Mouse (Mus musculus) CD8-positive naive resting alpha-beta T cell, adult 2 months (primary cell): Measurements from ENCODE around the gene Psen1.
A peak's percentile ranks its signal among the peaks of the same experiment; 100 is the strongest.

Experiments
- DNase-seq, 2 experiments: peaks; one replicate each; pipeline ENCODE4 v3.0.0; 2022; ENCODE audit warnings: low read depth in 2 of 2, low spot score in 2 of 2

Gene Psen1

GRCm38 (mm10) chr12:83723037-83723436 lies 35.1 kb downstream of the Psen1 start:
- DNase-seq: no peak

DNA sequence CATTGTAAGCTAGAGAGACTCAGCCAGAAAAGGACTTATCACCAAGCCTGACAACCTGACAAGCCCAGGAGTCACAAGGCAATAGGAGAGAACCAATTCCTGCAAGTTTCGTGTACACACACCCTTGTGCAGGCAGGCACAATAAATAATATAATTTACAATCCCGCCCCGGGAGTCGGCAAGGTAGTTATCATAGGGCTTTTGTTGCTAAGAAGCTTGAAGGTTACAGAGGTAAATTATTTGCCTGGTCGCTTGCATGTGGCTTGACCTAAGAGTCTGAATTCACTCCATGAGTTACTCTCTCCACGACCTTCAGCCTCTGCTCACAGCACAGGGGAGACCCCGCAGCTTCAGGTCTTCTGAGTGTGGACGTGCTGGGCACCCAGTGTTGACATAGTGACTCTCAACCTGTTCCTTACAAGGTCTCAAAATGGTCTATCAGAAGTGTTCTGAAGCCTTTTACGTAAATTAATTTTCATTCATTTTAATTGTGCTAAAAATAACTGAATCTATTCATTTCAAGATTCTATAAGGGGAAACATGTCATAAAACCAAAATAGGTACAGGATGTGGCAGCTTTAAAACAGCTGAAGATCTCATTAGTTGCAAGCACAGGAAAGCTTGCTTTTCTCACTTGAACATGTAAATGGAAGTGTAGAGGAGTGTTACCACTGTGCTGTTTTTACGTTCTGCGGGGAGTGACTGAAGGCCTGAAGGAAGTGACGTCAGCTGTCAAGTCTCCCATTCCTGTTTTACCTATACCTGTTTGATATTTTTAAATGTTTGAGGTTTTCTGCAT lies 38.8 kb downstream of the Psen1 start:
- no peak for DNase-seq

GRCm38 (mm10) chr12:83732225-83732624 lies 44.3 kb downstream of the Psen1 start:
- DNase-seq: no peak

DNA sequence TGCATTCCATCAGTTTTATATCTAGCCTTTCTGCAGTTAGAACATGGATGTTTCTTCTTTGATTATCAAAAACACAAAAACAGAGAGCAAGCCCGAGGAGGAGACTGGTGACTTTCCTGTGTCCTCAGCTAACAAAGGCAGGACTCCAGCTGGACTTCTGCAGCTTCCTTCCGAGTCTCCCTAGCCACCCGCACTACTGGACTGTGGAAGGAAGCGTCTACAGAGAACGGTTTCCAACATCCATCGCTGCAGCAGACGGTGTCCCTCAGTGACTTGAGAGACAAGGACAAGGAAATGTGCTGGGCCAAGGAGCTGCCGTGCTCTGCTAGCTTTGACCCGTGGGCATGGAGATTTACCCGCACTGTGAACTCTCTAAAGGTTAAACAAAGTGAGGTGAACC lies 46.1 kb downstream of the Psen1 start:
- DNase-seq: no peak

GRCm38 (mm10) chr12:83736236-83736635 lies 48.3 kb downstream of the Psen1 start:
- DNase-seq: no peak

GRCm38 (mm10) chr12:83738651-83739050 lies 50.7 kb downstream of the Psen1 start:
- no peak for DNase-seq

DNA sequence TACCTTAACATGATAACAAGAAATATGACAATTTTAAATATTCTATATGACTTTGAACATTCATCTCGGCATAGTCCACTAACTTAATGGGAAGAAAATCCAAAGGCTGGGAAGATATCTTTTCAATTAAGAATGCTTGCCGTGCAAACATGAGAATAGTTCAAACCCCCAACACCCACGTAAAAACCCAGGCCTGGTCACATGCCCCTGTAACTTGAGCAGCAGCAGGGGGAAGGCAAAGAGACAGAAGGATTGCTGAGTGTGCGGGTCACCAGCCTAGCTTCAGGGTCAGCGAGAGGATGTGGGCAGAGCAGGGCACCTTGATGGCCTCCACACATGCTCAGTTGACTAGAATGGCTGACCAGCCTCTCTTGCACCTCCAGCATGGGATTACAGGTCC lies 53.8 kb downstream of the Psen1 start:
- no peak for DNase-seq

DNA sequence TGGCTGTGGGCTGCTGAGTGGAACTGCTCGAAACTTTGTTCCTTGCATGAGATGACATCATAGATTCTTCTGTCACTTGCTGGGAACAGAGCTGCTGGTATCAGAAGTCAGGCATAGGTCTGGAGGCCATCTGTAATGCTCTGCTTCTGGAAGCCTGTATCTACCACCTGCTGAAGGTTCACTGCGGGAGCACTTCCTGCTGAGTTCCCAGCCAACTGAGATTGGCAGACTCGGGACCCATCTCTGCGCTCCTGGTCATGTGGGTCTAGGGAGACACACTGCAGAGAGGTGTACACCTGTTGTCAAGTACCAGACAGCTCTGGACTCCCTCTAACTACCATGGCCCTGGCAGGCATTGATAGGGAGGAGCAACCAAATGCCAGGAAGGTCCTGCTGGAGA lies 54.9 kb downstream of the Psen1 start:
- DNase-seq: no peak

DNA sequence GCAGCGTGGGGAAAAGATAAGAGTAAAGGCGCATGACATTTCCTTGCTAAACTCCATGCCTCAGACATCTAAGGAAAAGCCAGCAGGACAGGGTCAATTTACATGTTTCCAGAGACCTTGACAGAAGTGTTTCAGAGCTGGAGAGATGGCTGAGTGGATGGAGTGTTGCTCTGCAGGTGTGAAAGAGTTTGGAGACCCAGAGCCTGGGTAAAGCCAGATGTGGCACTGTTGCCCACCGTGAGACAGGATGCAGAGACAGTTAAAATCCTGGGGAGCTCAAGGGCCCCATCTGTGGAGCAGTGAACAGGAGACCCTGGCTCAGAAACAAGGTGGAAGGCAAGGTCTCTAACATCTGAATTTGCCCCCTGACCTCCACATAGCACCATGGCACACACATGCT lies 55.8 kb downstream of the Psen1 start:
- no peak for DNase-seq

DNA sequence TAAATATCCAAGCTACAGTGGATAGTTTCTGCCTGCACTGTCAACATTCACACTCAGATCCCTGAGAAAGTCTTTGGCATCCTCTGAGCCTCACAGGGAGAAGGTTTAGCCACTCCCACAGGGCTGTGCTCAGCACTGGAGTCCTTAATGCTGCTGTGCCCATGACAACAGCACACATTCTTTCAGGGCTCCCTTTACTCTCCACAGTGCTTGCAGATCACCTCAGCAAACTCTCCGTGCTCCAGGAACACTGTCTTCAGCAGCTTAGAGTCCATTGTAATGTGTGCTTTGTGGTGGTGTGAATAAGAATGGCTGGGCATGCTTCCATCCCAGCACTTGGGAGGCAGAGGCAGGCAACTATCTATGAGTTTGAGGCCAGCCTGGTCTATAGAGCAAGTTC lies 61.2 kb downstream of the Psen1 start:
- no peak for DNase-seq

GRCm38 (mm10) chr12:83752495-83752894 lies 64.5 kb downstream of the Psen1 start:
- no peak for DNase-seq

GRCm38 (mm10) chr12:83758735-83759134 lies 70.8 kb downstream of the Psen1 start:
- no peak for DNase-seq

DNA sequence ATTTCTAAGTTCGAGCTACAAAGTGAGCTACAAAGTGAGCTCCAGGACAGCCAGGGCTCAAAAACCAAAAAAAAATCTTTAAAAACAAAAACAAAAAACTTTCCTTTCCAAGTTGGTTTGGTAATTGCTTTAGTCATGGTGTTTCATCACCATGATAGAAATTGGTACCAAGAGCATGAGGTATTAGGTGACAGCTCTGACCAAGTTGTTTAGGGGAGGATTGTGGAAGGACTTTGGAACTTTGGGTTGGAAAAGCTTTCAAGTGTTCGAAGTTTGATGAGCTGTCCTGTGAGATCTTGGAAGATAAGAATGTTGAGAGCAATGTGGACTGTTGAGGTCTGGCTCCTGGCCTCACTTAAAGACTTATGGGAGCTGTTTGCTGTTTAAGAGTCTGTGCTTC lies 72.2 kb downstream of the Psen1 start:
- no peak for DNase-seq

- DNase-seq: peak in 1 of 2 experiments; percentile 15
Measured at GRCm38 (mm10) chr12:83762706-83763105, 74.8 kb downstream of the Psen1 start.

DNA sequence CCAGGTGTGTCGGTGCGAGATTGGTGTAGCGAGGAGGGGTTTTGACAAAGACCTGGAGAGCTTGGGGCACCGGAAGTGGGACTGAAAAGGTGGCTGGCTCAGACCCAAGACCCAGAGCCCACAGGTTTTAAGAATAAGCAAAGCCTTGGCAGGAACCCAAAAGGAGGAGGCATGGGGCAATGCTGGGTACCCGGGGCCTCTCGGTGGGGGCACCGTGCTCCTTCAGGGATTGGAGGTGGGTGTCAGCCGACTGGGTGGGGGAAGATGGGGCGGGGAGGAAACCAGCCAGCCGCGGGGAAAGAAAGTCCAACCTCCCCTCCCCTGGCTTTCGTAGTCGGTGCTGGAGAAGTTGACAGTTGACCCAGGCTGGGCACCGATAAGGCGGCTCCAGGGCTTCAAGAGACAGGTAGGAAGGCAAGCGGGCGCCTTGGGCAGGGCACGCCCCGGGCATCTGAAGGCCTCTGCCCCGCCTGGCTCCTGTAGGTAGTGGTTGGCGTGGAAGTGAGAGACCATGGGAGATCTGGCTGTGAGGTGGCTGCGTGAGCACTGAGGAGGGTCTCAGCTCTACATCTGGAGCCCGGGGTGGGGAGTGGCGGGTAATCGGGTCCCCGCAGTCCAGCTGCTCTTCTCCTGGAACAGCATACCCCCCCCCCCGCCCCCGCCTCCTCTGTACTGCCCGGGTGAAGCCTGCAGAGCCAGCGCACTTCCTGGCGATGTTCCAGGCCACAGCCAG lies 75.5 kb downstream of the Psen1 start, which contains the start of gene Papln:
TSS of gene Papln (plus strand) at position 324 of the 733 bp plus-strand sequence.
- DNase-seq: peak in 1 of 2 experiments; percentile 26

DNA sequence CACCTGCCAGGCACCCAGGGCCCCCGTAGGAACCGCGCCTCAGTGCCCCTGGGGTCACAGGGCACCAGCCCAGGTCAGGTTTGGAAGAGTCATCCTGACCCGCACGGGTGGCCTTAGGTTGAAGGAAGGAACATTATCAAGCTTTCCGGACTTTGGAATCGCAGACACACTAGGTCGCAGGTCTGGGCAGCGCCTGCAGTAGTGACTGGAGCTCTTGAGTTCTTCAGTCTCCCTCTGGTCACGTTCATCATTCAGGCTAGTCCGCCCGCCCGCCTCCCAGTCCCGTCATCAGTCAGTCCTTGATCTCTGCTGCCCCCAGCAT lies 76.1 kb downstream of the Psen1 start:
- DNase-seq: peak in 1 of 2 experiments; percentile 5

GRCm38 (mm10) chr12:83764519-83764918 lies 76.6 kb downstream of the Psen1 start:
- no peak for DNase-seq

GRCm38 (mm10) chr12:83765965-83766603 lies 78.1 kb downstream of the Psen1 start:
- DNase-seq: no peak

DNA sequence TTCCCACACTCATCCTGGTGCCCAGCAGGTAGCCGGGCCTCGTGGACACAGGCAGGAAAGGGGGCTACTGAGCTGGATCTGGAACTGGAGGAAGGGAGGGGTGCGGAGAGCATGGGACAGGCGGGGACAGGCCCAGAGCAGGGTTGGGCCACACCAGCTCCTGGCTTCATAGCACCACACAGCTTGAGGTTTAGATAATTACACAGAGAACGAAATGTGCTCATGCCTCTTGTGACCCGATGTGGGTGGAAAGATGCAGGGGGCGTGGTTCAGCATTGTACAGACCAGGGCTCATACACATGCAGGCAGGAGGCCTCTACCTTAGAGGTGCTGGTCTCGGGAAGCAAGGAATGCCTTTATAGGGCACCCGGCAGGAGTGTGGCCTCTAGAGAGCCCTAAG lies 79.9 kb downstream of the Psen1 start:
- DNase-seq: no peak

GRCm38 (mm10) chr12:83768235-83768899 lies 80.4 kb downstream of the Psen1 start:
- no peak for DNase-seq

GRCm38 (mm10) chr12:83770418-83771256 lies 82.7 kb downstream of the Psen1 start:
- DNase-seq: peak in 1 of 2 experiments; percentile 25
